Mouse (Mus musculus) ovary, adult 18-20 months (tissue): ENCODE measurements around the gene Nbea.
"Not testable (repeated sequence)": the region's sequence is repeated elsewhere in the genome, so short reads cannot be mapped to it uniquely, and the experiment has no call there.

Source experiments
- DNase-seq: peaks from one replicate; pipeline ENCODE4 v3.0.0; 2022; ENCODE audit warnings: low spot score, mixed read lengths

The Nbea gene

DNA sequence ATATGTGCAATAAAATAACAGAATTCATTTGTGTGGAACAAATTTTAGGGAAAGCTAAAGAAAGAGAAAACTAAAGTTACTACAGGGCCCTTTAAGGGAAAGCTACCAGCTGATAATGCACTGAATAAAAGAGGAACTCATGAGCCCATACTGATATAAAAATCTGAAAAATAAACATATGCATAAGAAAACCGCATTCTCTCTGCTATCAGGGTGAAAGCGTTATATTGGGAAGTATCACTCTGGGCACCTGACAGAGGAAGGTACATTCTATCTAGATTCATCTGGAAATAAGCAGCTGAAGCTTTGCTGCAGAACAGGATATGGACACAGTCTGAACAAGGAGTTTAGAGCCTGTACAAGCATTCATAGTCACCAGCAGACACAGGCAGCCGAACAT is 148.9 kb downstream of the Nbea start:
- DNase-seq, result no peak

- no peak for DNase-seq
These were observed 165.0 kb downstream of the Nbea start for GRCm38 (mm10) chr3:56018494-56018893.

GRCm38 (mm10) chr3:56011132-56011531 is 172.4 kb downstream of the Nbea start:
- no peak for DNase-seq

DNA sequence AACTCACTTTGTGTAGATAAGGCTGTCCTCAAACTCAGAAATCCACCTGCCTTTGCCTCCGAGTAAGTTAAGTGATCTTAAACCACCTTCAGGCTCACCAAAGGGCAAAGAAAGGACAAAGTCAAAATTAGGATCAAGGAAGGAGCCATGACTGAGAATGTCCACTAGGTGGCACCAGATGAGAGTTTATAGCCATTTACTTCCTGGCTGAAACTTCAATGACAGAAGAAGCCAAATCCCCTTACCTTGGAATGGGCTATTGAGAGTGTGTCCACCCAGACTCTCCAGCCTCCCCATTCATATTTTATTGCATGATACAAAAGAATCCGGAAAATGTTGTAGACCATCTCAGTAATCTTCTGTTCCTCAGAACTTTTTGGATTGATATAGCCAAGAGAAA is 175.5 kb downstream of the Nbea start:
- DNase-seq, result no peak

DNA sequence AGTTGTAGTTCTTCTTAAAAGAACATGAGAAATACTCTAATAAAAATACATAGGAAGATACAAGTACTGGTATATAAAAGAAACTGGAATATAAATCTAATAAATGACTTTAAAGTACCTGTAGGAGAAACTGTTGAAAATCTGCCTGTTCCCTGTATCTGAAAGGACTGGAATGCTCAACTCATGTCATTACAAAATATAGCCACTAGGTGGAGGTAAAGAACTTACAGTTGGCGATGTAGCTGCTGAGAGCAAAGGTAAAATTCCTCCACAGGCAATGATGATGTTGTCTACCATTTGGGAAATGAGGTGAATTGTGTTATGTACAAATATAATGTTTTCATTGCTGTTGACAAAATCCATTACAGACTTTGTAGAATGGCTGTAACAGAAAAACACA is 183.2 kb downstream of the Nbea start:
- DNase-seq, result no peak

GRCm38 (mm10) chr3:55978361-55978760 is 205.1 kb downstream of the Nbea start:
- DNase-seq, result no peak

GRCm38 (mm10) chr3:55976986-55977385 is 206.5 kb downstream of the Nbea start:
- not testable (repeated sequence) for DNase-seq

- no peak for DNase-seq
These were observed 217.8 kb downstream of the Nbea start for GRCm38 (mm10) chr3:55965723-55966156.

- DNase-seq, result no peak
These were observed 220.5 kb downstream of the Nbea start for GRCm38 (mm10) chr3:55963032-55963431.

GRCm38 (mm10) chr3:55949994-55950393 is 233.5 kb downstream of the Nbea start:
- DNase-seq, result no peak

DNA sequence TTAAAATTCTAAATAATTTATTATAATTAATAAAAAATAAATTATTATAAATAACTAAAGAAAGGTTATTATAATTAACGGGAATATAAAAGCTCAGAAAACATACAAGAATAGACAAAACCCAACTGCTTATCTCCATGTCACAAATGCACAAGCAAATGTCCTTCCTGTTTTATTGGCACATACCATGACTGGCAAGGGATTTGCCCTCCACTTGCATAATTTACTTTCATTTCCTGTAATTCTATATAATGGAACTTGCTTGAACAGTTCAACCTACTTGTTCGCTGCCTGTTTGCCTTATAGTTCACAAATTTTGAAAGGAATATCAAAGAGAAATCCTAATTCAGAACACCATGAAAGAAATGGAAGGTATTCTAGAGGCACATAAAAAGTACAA is 234.4 kb downstream of the Nbea start:
- DNase-seq, result no peak

GRCm38 (mm10) chr3:55927343-55927742 is 256.2 kb downstream of the Nbea start:
- no peak for DNase-seq

DNA sequence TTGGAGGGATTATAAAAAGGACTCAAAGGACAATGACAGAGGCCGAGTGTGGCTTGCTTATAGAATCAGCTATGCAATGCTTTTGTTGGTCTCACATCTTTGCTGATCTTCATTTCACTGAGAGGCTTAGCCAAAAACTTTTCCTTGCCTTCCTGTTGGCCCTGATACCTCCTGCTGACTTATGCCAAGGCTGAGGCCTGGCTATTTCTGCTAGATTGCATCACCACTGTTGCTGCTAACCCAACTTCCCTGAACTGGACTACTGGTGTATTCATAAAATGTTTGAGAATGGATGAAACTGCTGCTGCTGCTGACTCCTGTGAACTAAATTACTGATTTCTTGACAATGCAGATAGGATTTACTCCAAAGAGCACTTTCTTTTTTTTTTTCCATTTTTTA is 274.2 kb downstream of the Nbea start:
- no peak for DNase-seq

DNA sequence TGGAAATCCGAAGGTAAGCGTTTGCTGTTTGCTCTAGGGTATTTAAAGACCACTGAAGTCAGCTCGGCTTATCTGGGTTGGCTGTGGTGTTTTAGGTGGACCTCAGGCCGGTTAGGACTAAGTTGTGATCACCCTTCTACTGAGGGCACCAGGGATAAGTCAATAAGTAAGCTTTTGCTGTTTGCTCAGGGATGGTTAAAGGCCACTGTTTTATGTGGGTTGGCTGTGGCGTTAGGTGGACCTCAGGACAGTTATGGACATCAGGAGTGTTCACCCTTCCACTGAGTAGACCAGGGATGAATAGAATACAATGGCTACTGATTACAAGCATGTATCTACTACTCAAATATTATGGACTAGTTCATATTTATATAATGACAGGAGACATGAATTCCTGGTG is 292.9 kb downstream of the Nbea start:
- no peak for DNase-seq

GRCm38 (mm10) chr3:55889227-55889626 is 294.3 kb downstream of the Nbea start:
- no peak for DNase-seq

DNA sequence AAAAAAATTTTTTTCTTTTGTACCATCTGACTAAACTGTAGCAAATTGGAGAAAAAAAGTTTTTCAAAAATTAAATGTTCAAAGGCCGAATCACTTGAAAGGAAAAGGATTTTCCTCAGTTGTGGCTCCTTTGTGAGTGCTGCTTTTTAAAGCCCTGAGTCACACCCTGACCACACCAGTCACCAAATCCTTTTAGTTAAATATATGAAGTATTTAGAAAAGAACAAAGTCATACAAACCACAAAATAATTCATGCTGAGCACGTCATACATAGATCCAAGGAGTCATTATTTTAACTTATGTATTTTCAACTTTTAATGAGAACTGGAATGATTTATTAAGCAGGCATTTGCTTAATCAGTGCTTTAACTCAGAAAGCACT is 295.7 kb downstream of the Nbea start:
- no peak for DNase-seq

- no peak for DNase-seq
These were observed 296.2 kb downstream of the Nbea start for GRCm38 (mm10) chr3:55887193-55887828.

DNA sequence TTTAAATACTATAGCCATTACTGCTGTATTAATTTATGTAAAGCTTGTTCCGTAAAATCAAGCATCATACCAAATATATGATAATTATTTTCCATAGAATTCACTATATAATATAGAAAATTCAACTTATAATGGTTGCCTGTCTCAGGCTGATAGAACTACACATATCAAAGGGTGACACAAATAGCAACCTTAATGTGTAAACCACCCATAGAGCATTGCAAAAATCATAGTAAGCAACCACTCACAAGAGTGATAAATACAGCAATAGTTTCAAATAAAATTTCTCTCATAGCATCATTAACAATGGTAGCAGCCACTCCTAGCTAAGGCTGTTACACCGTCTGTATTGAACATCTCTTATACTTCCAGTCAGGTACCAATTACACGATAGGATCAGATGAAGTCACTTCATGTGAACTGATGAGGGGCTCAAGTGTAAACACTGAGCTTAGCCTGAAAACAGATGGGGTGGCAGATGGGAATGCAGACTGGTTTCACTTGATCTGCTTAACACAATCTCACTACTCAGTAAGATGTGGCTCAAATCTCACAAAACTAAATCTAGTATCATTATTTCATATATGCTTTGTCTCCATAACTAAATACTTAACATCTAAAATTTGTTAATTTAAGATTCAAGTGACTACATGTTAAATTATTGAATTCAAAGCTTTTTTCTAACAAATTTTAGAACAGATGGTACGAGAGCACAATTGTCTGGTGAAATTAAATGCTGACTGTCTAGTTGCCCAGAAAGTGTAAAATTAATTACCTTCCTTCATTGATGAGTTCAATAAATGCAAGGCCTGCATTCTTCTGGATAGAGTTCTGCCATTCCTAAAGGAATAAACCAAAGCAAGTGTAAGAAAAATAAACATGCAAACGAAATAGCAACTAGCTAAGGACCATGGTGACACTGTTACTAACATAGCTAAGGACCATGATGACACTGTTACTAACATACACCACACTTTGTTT is 310.3 kb downstream of the Nbea start:
- no peak for DNase-seq

GRCm38 (mm10) chr3:55852488-55852887 is 331.0 kb downstream of the Nbea start:
- DNase-seq, result no peak

DNA sequence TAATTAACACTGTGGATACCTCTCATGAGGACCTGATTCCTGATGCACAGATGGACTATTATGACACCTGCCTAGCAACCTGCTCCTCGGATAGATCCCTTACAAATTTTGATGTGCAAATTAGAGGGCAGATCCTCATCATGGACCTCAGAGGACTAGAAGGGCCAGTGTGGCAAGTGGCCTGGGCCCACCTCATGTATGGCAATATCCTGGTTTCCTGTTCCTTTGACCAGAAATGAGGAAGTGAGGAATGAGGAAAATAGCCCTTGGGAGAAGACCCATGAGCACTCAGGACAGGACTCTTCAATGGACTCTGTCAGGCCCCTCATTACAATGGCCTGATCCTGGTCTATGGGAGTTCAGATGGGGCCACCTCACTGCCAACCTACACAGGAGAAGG is 336.4 kb downstream of the Nbea start:
- DNase-seq, result no peak

DNA sequence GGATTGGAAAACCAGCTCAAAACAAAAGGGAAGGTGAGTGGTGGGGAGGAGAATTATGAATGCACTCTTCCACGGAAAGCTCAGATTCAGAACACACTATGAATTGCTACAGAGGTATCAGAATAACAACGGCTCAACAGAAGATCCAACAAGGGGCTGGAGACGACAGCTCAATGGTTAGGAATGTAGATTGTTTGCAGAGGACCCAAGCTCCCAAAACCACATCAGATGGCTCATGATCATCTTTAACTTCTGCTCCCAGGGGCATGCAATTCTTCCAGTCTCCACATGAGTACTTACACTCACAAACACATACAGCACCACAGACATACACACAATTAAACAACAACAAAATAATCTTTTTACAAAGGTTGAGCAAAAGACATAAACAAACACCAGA is 346.3 kb downstream of the Nbea start:
- DNase-seq, result no peak

GRCm38 (mm10) chr3:55835207-55835606 is 348.3 kb downstream of the Nbea start:
- no peak for DNase-seq

GRCm38 (mm10) chr3:55830226-55830625 is 353.3 kb downstream of the Nbea start:
- DNase-seq, result no peak
